Mouse (Mus musculus): ENCODE measurements around the gene Ogg1. TPM values are rescaled to one million over a fixed set of nuclear protein-coding genes. Genes with fewer than 3 reads are reported as not detected.

The Ogg1 gene
- polyA plus RNA-seq, 1 experiment = 12.6 TPM

GRCm38 (mm10) chr6:113306986-113307349, 19.8 kb upstream of the Ogg1 start, which contains the start of gene Brpf1:
Brpf1 (plus strand) TSS chr6:113307137.
- TF ChIP-seq GATA1 (IDR thresholded peaks at IDR 0.05; ENCODE audit: low read length) = no peak

- TF ChIP-seq GATA1 (IDR thresholded peaks at IDR 0.05; ENCODE audit: low read length) = no peak
These were observed 19.2 kb upstream of the Ogg1 start for GRCm38 (mm10) chr6:113307481-113308121.

DNA sequence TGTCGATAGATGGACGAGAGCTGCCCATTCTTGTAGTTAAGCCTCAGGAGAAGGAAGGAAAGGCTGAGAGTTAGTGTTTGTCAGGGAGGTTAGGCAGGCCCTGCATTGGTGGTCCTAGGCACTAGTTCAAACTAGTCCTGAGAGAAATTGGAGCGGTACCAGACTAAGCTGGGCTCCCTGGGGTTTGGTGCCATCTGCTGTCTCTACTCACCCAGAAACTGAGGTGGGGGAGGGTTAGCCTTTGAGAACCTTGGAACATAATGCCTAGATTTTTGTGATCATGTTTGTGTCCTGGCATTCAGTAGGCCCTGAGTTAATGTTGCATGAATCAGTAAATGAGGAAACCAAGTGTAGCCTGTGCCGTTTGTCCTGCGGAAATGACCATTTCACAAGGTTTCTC, 18.6 kb upstream of the Ogg1 start:
- no peak for TF ChIP-seq GATA1 (IDR thresholded peaks at IDR 0.05; ENCODE audit: low read length)

DNA sequence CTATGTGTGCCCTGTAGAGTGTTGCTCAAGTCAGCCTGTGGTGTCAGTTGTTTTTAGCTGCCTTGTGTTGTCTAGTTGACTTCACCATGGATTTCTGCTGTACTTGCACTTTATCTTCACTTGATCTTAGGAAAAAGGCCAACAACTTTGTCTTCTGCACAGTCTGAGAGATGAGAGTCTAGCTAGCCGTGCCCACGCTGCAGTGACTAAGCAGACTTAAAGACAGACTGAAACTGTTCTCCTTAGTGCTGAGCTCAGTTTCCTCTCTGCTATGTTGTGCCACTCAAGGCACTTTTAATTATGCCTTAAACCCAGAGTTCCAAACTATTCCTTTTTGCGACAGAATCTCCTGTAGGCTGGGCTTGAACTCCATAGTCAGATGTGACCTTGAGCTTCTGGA, 10.8 kb upstream of the Ogg1 start:
- no peak for TF ChIP-seq GATA1 (IDR thresholded peaks at IDR 0.05; ENCODE audit: low read length)

DNA sequence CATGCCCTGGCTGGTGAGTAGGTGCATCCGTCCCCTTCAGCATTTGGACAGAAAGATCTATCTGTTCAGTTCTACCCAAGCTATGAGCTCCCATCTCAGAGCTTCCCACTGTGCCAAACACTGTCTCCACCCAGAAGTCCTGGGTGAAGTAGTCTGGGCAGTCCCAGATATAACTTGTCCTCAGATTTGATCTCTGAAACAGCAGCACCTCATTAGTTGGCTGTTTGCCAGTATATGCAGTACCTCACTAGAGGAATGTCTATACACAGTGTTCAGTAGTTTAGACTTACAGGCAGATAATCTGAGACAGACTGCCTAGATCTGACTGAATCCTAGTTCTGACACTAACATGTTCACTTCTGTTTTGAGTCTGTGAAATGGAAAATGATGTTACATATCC, 2.6 kb downstream of the Ogg1 start:
- TF ChIP-seq GATA1 (IDR thresholded peaks at IDR 0.05; ENCODE audit: low read length) = no peak

DNA sequence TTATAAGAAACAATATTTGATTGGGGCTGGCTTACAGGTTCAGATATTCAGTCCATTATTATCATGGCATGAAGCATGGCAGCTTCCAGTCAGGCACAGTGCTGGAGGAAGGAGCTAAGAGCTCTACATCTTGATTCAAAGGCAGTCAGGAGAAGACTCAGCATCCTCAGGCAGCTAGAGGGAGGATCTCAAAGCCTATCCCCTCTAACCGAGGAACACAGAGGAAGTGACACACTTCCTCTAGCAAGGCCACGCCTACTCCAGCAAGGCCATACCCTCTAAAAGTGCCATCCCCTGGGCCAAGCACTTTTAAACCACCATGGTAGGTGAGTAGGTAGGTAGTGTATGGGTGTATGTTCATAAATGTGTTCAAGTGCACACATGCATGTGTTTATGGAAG, 3.8 kb downstream of the Ogg1 start:
- no peak for TF ChIP-seq GATA1 (IDR thresholded peaks at IDR 0.05; ENCODE audit: low read length)

- no peak for TF ChIP-seq GATA1 (IDR thresholded peaks at IDR 0.05; ENCODE audit: low read length)
These were observed 4.9 kb downstream of the Ogg1 start for GRCm38 (mm10) chr6:113331721-113332120.

DNA sequence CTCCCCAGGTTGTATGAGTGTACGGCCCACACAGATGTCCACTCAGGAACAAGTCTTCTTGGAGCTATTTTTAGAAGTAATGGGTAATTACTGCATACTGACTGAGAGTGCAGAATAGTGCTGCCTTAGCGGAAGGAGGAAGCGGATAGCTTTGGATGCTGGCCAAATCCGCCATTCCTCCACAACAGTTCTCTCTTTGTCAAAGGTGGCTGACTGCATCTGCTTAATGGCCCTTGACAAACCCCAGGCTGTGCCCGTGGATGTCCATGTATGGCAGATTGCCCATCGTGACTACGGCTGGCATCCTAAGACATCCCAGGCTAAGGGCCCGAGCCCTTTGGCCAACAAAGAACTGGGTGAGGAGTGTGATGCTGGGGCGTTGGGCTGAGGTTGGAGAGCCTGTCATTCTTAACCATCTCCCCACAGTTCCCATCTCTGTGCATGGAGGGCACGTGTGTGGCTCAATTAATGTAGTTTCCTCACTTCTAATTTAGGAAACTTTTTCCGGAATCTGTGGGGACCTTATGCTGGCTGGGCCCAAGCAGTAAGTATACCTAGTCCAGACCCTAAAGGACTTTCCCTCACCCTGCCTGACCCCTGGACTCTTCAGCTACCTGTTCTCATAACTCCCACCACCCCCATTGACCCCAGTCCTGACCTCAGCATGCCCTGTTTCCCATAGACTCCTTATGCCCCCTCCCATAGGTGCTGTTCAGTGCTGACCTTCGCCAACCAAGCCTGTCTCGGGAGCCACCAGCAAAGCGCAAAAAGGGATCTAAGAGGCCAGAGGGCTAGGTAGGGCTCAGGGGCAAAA, 6.6 kb downstream of the Ogg1 start:
- no peak for TF ChIP-seq GATA1 (IDR thresholded peaks at IDR 0.05; ENCODE audit: low read length)

DNA sequence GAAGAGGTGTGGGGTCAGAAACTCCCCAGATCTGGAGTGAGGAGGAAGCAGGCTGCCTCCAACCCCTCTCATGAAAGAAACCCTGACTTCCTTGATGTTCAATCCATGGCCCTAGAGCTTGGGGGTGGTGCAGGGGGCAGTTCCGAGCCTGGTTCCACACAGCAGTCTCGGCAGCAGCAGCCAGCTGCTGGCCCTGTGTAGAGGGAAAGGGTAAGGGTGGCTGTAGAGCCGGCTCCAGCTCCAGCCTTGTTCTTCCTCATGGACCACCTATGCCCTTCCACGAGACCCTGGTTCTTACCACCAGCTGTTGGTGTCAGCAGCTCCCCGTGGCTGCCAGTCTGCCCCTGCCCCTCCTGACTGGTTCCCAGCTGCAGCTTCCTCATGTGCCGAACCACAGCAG, 7.4 kb downstream of the Ogg1 start:
- TF ChIP-seq GATA1 (IDR thresholded peaks at IDR 0.05; ENCODE audit: low read length) = no peak

- no peak for TF ChIP-seq GATA1 (IDR thresholded peaks at IDR 0.05; ENCODE audit: low read length)
These were observed 10.3 kb downstream of the Ogg1 start for GRCm38 (mm10) chr6:113336852-113337620.

GRCm38 (mm10) chr6:113341574-113341973, 14.8 kb downstream of the Ogg1 start:
- no peak for TF ChIP-seq GATA1 (IDR thresholded peaks at IDR 0.05; ENCODE audit: low read length)

GRCm38 (mm10) chr6:113342297-113342696, 15.5 kb downstream of the Ogg1 start:
- TF ChIP-seq GATA1 (IDR thresholded peaks at IDR 0.05; ENCODE audit: low read length) = no peak

GRCm38 (mm10) chr6:113343177-113344092, 16.7 kb downstream of the Ogg1 start, which contains the start of gene Camk1:
Camk1 (minus strand) TSS chr6:113343984.
- TF ChIP-seq GATA1 (IDR thresholded peaks at IDR 0.05; ENCODE audit: low read length) = no peak

DNA sequence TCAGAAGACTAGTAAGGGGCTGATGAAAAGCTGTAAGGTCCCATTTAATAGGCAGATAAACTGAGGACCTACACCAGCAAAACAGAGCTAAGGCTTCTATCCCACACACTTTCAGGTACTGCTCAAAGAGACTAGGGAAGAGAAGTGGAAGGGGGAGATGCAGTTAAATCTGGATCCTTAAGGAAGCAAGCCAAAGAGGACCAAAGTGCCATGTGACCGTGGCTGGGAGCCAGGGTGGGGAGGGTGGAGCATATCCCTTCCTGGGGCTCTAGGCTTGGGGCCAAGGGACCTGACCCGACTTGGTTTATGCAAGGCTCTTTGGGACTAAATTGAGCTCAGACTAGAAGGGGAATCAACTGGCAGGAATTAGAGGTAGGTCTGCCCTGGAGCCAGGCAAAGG, 17.5 kb downstream of the Ogg1 start:
- no peak for TF ChIP-seq GATA1 (IDR thresholded peaks at IDR 0.05; ENCODE audit: low read length)

GRCm38 (mm10) chr6:113346897-113347296, 20.1 kb downstream of the Ogg1 start:
- no peak for TF ChIP-seq GATA1 (IDR thresholded peaks at IDR 0.05; ENCODE audit: low read length)
